Mouse (Mus musculus) embryo, embryonic 11 days (tissue): ENCODE measurements around the gene Gm8011.
"Not testable (repeated sequence)": the region's sequence is repeated elsewhere in the genome, so short reads cannot be mapped to it uniquely, and the experiment has no call there.

Experiments
- DNase-seq: peaks from one replicate; pipeline ENCODE4 v3.0.0-alpha.2; 2015

Gm8011 gene

GRCm38 (mm10) chr14:42463581-42463980 lies at the start of gene Gm8011:
Gene Gm8011, plus strand, starts transcription at chr14:42463881.
- DNase-seq: not testable (repeated sequence)

GRCm38 (mm10) chr14:42439573-42439972 lies 24.1 kb upstream of the Gm8011 start, which contains the start of gene Gm8005:
Gene Gm8005, minus strand, starts transcription at chr14:42439673.
- DNase-seq: not testable (repeated sequence)

- not testable (repeated sequence) for DNase-seq
Observed at GRCm38 (mm10) chr14:42502249-42502648, 38.6 kb downstream of the Gm8011 start, which contains the start of gene Gm8020. Gene Gm8020, minus strand, starts transcription at chr14:42502349.
